Mouse (Mus musculus): Measurements from ENCODE around the gene Cda. TPM values are rescaled to one million over a fixed set of nuclear protein-coding genes. Genes with fewer than 3 reads are reported as not detected.

Gene Cda
- total and polyA plus RNA-seq, 3 experiments: 12.4 to 26.1 TPM; not detected in 1

DNA sequence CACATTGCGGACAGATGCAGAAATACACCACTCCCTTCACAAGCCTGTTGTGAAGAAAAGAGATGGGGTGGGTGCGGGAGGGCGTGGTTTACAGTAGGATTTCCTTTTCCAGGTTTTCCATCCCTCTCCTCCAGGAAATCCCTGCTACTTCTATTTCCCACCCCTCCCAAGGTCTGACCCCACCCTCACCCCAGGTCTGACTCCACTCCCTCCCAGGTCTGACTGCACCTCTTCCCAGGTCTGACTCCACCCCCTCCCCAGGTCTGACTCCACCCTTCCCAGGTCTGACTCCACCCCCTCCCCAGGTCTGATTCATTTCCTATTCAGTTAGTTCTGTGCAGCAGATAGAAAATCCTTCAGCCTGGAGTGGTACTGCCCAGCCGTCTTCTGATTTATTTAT, 16.0 kb upstream of the Cda start:
- Histone ChIP-seq H3K79me2 (ENCODE audit: control insufficient read depth, insufficient read depth, low read length, poor library complexity) (no peaks in the 10 kb centered on the region), H3K36me3 (ENCODE audit: control insufficient read depth in 1 of 2, insufficient read depth in 2 of 2, low read length in 2 of 2) (no peaks in the 10 kb centered on the region), H3K4me1 (ENCODE audit: control insufficient read depth in 1 of 2, insufficient read depth in 2 of 2, low read length in 2 of 2) (peaks cover 0 to 2% of the 10 kb centered on the region in 2 experiments; a peak in 1 of 4 replicates), H3K9me3 (replicated peaks; ENCODE audit: insufficient read depth, low read length) (no peaks in the 10 kb centered on the region), H3K9ac (ENCODE audit: control insufficient read depth, low read depth, low read length, poor library complexity, severe bottlenecking) (no peak overlapping the region), H3K4me3 (ENCODE audit: control insufficient read depth in 1 of 2, insufficient read depth in 1 of 2, low read depth in 2 of 2, low read length in 2 of 2) (no peak overlapping the region), H3K27me3 (ENCODE audit: control insufficient read depth in 1 of 2, insufficient read depth in 2 of 2, low read length in 2 of 2) (no peaks in the 10 kb centered on the region), H3K27ac (ENCODE audit: control insufficient read depth, low read depth, low read length) (no peak overlapping the region)
- no peak for TF ChIP-seq MAZ (IDR thresholded peaks at IDR 0.05; ENCODE audit: low read depth, low read length)
- TF ChIP-seq POLR2A (IDR thresholded peaks at IDR 0.05; ENCODE audit: control insufficient read depth in 1 of 2, insufficient read depth in 1 of 2, low read depth in 1 of 2, low read length in 2 of 2, poor library complexity in 1 of 2): no peak
- TF ChIP-seq POLR2AphosphoS5 (IDR thresholded peaks at IDR 0.05; ENCODE audit: borderline replicate concordance, low read depth, low read length): no peak
- no peak for TF ChIP-seq JUND (IDR thresholded peaks at IDR 0.05; ENCODE audit: low read depth, low read length)
- no peak for TF ChIP-seq KAT2A (conservative IDR thresholded peaks at IDR 0.05; ENCODE audit: low read depth, low read length)
- TF ChIP-seq MAX (IDR thresholded peaks at IDR 0.05; ENCODE audit: low read length): no peak
- TF ChIP-seq MXI1 (IDR thresholded peaks at IDR 0.05; ENCODE audit: low read depth, low read length): no peak
- no peak for TF ChIP-seq UBTF (IDR thresholded peaks at IDR 0.05; ENCODE audit: borderline replicate concordance, insufficient read depth, low read depth, low read length)
- TF ChIP-seq USF1 (IDR thresholded peaks at IDR 0.05; ENCODE audit: low read depth, low read length): no peak
- no peak for TF ChIP-seq USF2 (IDR thresholded peaks at IDR 0.05; ENCODE audit: borderline replicate concordance in 1 of 2, insufficient read depth in 1 of 2, low read depth in 1 of 2, low read length in 2 of 2)
- TF ChIP-seq HCFC1 (IDR thresholded peaks at IDR 0.05; ENCODE audit: low read depth, low read length): no peak
- TF ChIP-seq CTCF (IDR thresholded peaks at IDR 0.05 in 2 of 3, conservative IDR thresholded peaks at IDR 0.05 in 1 of 3; ENCODE audit: control insufficient read depth in 1 of 3, insufficient read depth in 1 of 3, low read depth in 2 of 3, low read length in 3 of 3, poor library complexity in 1 of 3, severe bottlenecking in 1 of 3): no peak
- TF ChIP-seq CHD1 (IDR thresholded peaks at IDR 0.05; ENCODE audit: low read depth, low read length): no peak
- no peak for DNase-seq (ENCODE audit: low read depth, low spot score)

DNA sequence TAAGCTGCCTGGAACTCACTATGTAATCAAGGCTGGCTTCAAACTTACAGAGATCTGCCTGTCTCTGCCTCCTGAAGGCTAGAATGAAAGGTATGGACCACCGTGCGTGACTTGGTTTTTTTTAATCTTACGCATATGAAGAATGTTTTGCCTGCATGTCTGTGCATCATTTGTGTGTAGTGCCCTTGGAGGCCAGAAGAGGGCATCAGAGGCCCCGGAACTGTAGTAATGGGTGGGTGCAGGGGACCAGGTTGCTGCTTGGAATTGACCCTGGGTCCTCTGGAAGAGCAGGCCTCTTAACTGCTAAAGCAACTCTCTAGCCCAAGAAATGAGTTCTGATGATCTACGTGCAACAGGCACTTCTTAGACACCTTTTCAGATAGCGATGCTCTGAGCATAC, 14.7 kb upstream of the Cda start:
- Histone ChIP-seq H3K27ac (ENCODE audit: control insufficient read depth, low read depth, low read length) (no peak overlapping the region), H3K9me3 (replicated peaks; ENCODE audit: insufficient read depth, low read length) (no peaks in the 10 kb centered on the region), H3K79me2 (ENCODE audit: control insufficient read depth, insufficient read depth, low read length, poor library complexity) (no peaks in the 10 kb centered on the region), H3K36me3 (ENCODE audit: control insufficient read depth in 1 of 2, insufficient read depth in 2 of 2, low read length in 2 of 2) (no peaks in the 10 kb centered on the region), H3K27me3 (ENCODE audit: control insufficient read depth in 1 of 2, insufficient read depth in 2 of 2, low read length in 2 of 2) (no peaks in the 10 kb centered on the region), H3K4me1 (ENCODE audit: control insufficient read depth in 1 of 2, insufficient read depth in 2 of 2, low read length in 2 of 2) (peaks cover 0 to 4% of the 10 kb centered on the region in 2 experiments; a peak in 1 of 4 replicates), H3K4me3 (ENCODE audit: control insufficient read depth in 1 of 2, insufficient read depth in 1 of 2, low read depth in 2 of 2, low read length in 2 of 2) (no peak overlapping the region), H3K9ac (ENCODE audit: control insufficient read depth, low read depth, low read length, poor library complexity, severe bottlenecking) (no peak overlapping the region)
- no peak for TF ChIP-seq TBP (IDR thresholded peaks at IDR 0.05; ENCODE audit: low read depth, low read length)
- TF ChIP-seq TCF12 (IDR thresholded peaks at IDR 0.05; ENCODE audit: low read depth, low read length): no peak
- peak; percentile 41; the same call in 1 of the 2 replicates for TF ChIP-seq SMC3 (IDR thresholded peaks at IDR 0.05; ENCODE audit: low read depth, low read length)
- peak; percentile 48 to 57 (median 51) for TF ChIP-seq CTCF (IDR thresholded peaks at IDR 0.05 in 2 of 3, conservative IDR thresholded peaks at IDR 0.05 in 1 of 3; ENCODE audit: control insufficient read depth in 1 of 3, insufficient read depth in 1 of 3, low read depth in 2 of 3, low read length in 3 of 3, poor library complexity in 1 of 3, severe bottlenecking in 1 of 3)
- no peak for TF ChIP-seq JUND (IDR thresholded peaks at IDR 0.05; ENCODE audit: low read depth, low read length)
- no peak for TF ChIP-seq MYC (IDR thresholded peaks at IDR 0.05; ENCODE audit: low read depth, low read length)
- TF ChIP-seq RCOR1 (IDR thresholded peaks at IDR 0.05; ENCODE audit: low read depth, low read length): no peak
- peak; percentile 46 for DNase-seq (ENCODE audit: low read depth, low spot score)

All from MEL (cell line).